Mouse (Mus musculus): ENCODE results near the gene Cr2. TPM values are rescaled to one million over a fixed set of nuclear protein-coding genes. Genes with fewer than 3 reads are reported as not detected.

Gene Cr2
- polyA plus RNA-seq, 1 experiment from 2014 or later = 0.04 TPM

DNA sequence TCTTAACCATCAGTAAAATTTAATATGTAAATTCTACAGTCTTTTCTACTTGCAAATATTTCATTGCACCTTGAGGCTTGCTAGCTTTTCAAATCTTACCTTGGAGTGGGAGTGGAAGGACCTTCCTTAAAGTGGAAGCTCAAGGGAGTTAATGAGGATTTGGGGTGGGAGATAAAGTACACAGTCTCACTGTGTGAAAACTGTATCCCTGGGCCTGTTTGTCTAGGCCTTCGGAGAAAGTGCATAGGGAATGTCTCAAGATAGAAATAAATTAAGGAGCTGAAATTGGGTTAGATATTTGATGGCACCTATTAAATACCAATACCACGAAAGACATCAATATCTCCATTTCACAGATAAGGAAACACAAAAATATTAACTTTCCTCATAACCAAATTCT, 46.0 kb downstream of the Cr2 start:
- peak overlapping the region; percentile 95; the same call in 1 of the 2 replicates for H3K27ac ChIP-seq (ENCODE audit: low read length)
- no peaks in the 10 kb centered on the region for H3K4me1 ChIP-seq (ENCODE audit: control insufficient read depth, insufficient read depth, low read length)
- ATAC-seq = peak; percentile 30; the same call in 1 of the 2 replicates
- H3K27me3 ChIP-seq (replicated peaks; ENCODE audit: control insufficient read depth, insufficient read depth, low read length) = no peaks in the 10 kb centered on the region
- H3K36me3 ChIP-seq (ENCODE audit: control insufficient read depth, insufficient read depth, low read length) = 0 out of 2 replicates have a peak, but pooled peaks cover 3% of the 10 kb centered on the region
- WGBS = 10% methylated on average over 2 of the region's 2 CpGs
- H3K4me2 ChIP-seq (ENCODE audit: low read depth, low read length) = peak overlapping the region; percentile 57
- peak overlapping the region; percentile 69 for H3K4me3 ChIP-seq (ENCODE audit: low read length)
- H3K9ac ChIP-seq (ENCODE audit: low read depth, low read length) = peak overlapping the region; percentile 84
- H3K9me3 ChIP-seq (ENCODE audit: control insufficient read depth, low read length) = no peaks in the 10 kb centered on the region

DNA sequence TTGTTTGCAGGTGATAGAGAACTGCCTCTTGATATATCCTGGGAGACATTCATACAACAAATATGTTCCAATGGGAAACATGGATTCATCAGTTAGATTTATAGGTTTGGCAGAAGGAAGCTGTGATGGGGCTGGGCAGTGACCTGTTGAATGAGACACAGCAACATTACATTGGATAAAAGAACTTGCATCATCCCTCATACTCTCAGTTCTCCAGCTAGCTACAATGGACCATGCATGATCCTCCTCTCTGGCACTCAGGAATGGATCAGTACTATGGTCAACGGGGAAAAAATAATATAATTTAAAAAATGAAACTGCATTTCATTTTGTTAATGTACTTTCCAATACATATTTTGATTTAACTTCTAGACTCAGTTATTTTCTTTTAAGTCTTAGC, 46.6 kb downstream of the Cr2 start:
- Histone ChIP-seq H3K27me3 (replicated peaks; ENCODE audit: control insufficient read depth, insufficient read depth, low read length) (no peaks in the 10 kb centered on the region), H3K4me3 (ENCODE audit: low read length) (no peak overlapping the region), H3K9ac (ENCODE audit: low read depth, low read length) (no peak overlapping the region), H3K4me1 (ENCODE audit: control insufficient read depth, insufficient read depth, low read length) (no peaks in the 10 kb centered on the region), H3K9me3 (ENCODE audit: control insufficient read depth, low read length) (no peaks in the 10 kb centered on the region), H3K36me3 (ENCODE audit: control insufficient read depth, insufficient read depth, low read length) (0 out of 2 replicates have a peak, but pooled peaks cover 3% of the 10 kb centered on the region), H3K4me2 (ENCODE audit: low read depth, low read length) (peak overlapping the region; percentile 20; the same call in 1 of the 2 replicates), H3K27ac (ENCODE audit: low read length) (no peak overlapping the region)
- WGBS = 82% methylated on average over 1 of the region's 1 CpGs
- no peak for ATAC-seq

DNA sequence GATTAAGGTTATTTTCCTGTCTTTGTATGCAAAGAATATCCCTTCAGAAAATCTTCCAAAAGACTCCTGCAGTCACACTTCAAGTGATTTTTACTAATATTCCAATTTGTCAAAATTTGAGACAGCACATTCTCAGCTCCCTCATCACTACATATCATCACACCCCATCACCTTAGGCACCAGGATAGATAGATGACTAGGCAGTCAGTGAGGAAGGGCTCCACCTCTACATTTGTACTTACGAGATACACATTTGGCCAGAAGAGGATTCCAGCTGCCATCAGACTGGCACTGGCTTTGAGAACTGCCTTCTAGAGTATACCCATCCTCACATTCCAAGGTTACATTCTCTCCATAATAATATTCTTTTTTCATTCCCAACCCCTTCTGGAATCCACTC, 62.1 kb downstream of the Cr2 start:
- no peak overlapping the region for H3K9ac ChIP-seq (ENCODE audit: low read depth, low read length)
- WGBS = 93% methylated on average over 1 of the region's 1 CpGs
- no peak for ATAC-seq
- H3K4me2 ChIP-seq (ENCODE audit: low read depth, low read length) = no peak overlapping the region
- no peaks in the 10 kb centered on the region for H3K27me3 ChIP-seq (replicated peaks; ENCODE audit: control insufficient read depth, insufficient read depth, low read length)
- no peaks in the 10 kb centered on the region for H3K4me1 ChIP-seq (ENCODE audit: control insufficient read depth, insufficient read depth, low read length)
- no peaks in the 10 kb centered on the region for H3K9me3 ChIP-seq (ENCODE audit: control insufficient read depth, low read length)
- H3K36me3 ChIP-seq (ENCODE audit: control insufficient read depth, insufficient read depth, low read length) = peaks cover 2% of the 10 kb centered on the region; the same call in 1 of the 2 replicates
- H3K27ac ChIP-seq (ENCODE audit: low read length) = no peak overlapping the region
- H3K4me3 ChIP-seq (ENCODE audit: low read length) = no peak overlapping the region

DNA sequence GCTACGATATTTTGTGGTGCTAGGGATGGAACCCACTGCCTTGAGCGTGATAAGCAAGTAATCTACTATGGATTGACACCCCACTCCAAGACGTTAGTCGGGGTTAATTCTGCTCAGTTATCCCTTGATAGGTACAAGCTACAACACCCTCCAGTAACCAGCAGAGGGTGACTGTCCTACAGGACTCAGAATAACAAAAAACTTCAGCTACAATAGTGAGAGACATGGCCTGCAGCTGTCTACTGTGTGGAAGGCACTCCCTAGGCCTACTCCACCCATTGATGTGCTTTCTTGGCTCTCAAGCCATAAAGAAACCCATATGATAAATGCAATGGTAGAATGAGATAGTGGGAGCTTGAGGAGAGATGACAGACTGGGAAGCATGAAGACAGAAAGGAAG, 62.9 kb downstream of the Cr2 start:
- no peak overlapping the region for H3K4me2 ChIP-seq (ENCODE audit: low read depth, low read length)
- no peaks in the 10 kb centered on the region for H3K4me1 ChIP-seq (ENCODE audit: control insufficient read depth, insufficient read depth, low read length)
- no peaks in the 10 kb centered on the region for H3K9me3 ChIP-seq (ENCODE audit: control insufficient read depth, low read length)
- no peak overlapping the region for H3K27ac ChIP-seq (ENCODE audit: low read length)
- H3K4me3 ChIP-seq (ENCODE audit: low read length) = no peak overlapping the region
- H3K36me3 ChIP-seq (ENCODE audit: control insufficient read depth, insufficient read depth, low read length) = peaks cover 2% of the 10 kb centered on the region; the same call in 1 of the 2 replicates
- WGBS = 92% methylated on average over 4 of the region's 4 CpGs
- no peak overlapping the region for H3K9ac ChIP-seq (ENCODE audit: low read depth, low read length)
- ATAC-seq = peak; percentile 62
- no peaks in the 10 kb centered on the region for H3K27me3 ChIP-seq (replicated peaks; ENCODE audit: control insufficient read depth, insufficient read depth, low read length)

DNA sequence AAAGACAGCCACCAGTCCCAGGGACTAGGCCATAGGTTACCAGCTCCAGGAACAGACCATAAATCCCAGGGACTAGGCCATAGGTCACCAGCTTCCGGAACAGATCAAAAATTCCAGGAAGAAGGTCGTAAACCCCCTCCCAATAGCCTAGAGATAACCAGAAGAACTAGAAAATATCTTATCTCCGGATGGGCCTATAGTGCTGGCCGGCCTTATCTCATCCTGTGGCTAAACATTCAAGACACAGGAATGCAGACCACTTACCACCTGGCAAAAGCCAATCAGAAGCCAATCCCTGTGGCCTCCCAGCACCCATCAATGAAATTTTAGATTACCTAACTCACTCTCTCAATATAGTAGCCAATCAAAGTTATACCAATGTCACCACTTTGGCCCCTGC, 75.8 kb downstream of the Cr2 start:
- H3K36me3 ChIP-seq (ENCODE audit: control insufficient read depth, insufficient read depth, low read length) = peaks cover 4% of the 10 kb centered on the region; the same call in 1 of the 2 replicates
- no peak overlapping the region for H3K4me3 ChIP-seq (ENCODE audit: low read length)
- no peaks in the 10 kb centered on the region for H3K9me3 ChIP-seq (ENCODE audit: control insufficient read depth, low read length)
- no peak overlapping the region for H3K4me2 ChIP-seq (ENCODE audit: low read depth, low read length)
- 0 out of 2 replicates have a peak, but pooled peaks cover 3% of the 10 kb centered on the region for H3K4me1 ChIP-seq (ENCODE audit: control insufficient read depth, insufficient read depth, low read length)
- WGBS = 33% methylated on average over 4 of the region's 4 CpGs
- no peak overlapping the region for H3K9ac ChIP-seq (ENCODE audit: low read depth, low read length)
- no peaks in the 10 kb centered on the region for H3K27me3 ChIP-seq (replicated peaks; ENCODE audit: control insufficient read depth, insufficient read depth, low read length)
- no peak overlapping the region for H3K27ac ChIP-seq (ENCODE audit: low read length)
- peak; percentile 57 for ATAC-seq

DNA sequence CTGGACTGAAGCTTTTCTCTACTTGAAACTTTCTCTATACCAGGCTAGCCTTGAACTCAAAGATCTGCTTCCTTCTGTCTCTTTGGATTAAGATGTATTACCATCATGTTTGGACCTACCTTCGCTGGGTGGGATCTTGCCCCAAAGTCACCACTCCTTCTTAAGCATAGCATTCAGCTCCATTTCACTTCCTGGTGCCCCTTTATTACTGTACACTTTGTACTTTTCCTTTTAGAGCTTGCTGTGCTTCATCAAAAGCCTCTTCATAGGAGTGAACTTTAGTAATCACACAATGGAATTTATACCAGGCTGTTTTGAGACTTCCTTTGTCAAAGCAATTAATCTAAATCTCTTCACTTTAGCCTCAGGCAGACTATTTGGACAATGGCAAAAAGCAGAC, 78.5 kb downstream of the Cr2 start:
- peak; percentile 75 for ATAC-seq
- Histone ChIP-seq H3K27ac (ENCODE audit: low read length) (peak overlapping the region; percentile 12; the same call in 1 of the 2 replicates), H3K9me3 (ENCODE audit: control insufficient read depth, low read length) (no peaks in the 10 kb centered on the region), H3K27me3 (replicated peaks; ENCODE audit: control insufficient read depth, insufficient read depth, low read length) (no peaks in the 10 kb centered on the region), H3K36me3 (ENCODE audit: control insufficient read depth, insufficient read depth, low read length) (peaks cover 4% of the 10 kb centered on the region; the same call in 1 of the 2 replicates), H3K4me2 (ENCODE audit: low read depth, low read length) (no peak overlapping the region), H3K4me3 (ENCODE audit: low read length) (no peak overlapping the region), H3K9ac (ENCODE audit: low read depth, low read length) (no peak overlapping the region), H3K4me1 (ENCODE audit: control insufficient read depth, insufficient read depth, low read length) (peaks cover 3% of the 10 kb centered on the region; the same call in 1 of the 2 replicates)
- WGBS = 81% methylated on average over 1 of the region's 1 CpGs

DNA sequence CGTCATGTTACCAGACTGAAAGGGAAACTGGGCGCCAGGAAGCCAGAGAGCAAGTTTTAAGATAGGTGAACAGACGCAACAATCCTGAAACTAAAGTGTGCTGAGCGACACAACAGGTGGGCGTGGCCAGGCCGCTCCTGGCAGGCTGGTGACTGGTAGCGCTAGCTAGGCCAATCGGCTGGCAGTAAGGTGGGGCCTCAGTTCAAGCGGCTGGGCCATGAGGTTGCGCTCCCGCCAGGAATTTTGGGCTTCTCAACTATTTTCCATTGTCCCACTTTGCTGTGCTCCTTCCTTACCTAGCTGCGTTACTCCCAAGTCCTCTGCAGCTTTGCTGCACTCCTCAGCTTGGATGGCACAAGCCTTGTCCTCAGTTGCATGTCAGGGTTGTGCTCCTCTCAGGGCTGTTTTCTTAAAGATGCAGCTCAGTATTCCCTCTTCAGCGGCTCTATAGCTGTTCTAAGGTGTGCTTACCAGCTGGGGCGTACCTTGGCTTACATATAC, 84.2 kb downstream of the Cr2 start, which contains the start of gene Cd46:
TSS of gene Cd46 (minus strand) at position 30 of the 501 bp plus-strand sequence.
- no peaks in the 10 kb centered on the region for H3K9me3 ChIP-seq (ENCODE audit: control insufficient read depth, low read length)
- peaks cover 8% of the 10 kb centered on the region; the same call in 1 of the 2 replicates for H3K4me1 ChIP-seq (ENCODE audit: control insufficient read depth, insufficient read depth, low read length)
- H3K4me2 ChIP-seq (ENCODE audit: low read depth, low read length) = peak within 1 kb of the TSS; percentile 68
- peak within 1 kb of the TSS; percentile 70 for H3K9ac ChIP-seq (ENCODE audit: low read depth, low read length)
- H3K4me3 ChIP-seq (ENCODE audit: low read length) = peak within 1 kb of the TSS; percentile 54
- ATAC-seq = peak; percentile 99
- no peaks in the 10 kb centered on the region for H3K36me3 ChIP-seq (ENCODE audit: control insufficient read depth, insufficient read depth, low read length)
- no peaks in the 10 kb centered on the region for H3K27me3 ChIP-seq (replicated peaks; ENCODE audit: control insufficient read depth, insufficient read depth, low read length)
- 3% methylated on average over 14 of the region's 14 CpGs for WGBS
- H3K27ac ChIP-seq (ENCODE audit: low read length) = peak within 1 kb of the TSS; percentile 72

DNA sequence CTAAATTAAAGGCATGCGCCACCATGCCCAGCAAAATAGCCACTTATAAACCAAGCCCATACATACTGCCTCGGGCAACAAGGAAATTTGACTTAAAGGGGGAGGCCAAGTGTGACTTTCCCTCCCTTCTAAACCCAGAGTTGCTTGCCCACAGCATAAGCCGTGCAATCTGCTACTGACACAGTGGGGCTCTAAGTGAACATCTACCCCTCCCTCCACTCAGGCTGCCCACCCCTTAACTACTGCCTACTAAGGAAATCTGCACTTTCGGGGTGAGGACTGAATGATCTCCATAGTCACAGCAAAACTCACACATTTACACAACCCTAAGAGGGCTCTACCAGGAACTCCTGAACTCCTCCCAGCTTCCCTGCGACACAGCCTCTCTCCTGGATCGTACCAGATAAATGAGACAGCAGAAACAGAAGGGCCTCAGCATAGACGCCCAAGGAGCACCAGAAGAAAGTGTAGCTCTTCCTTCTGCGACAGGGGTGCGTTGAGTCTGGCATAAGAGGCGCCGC, 84.8 kb downstream of the Cr2 start:
- H3K9me3 ChIP-seq (ENCODE audit: control insufficient read depth, low read length) = no peaks in the 10 kb centered on the region
- peak overlapping the region; percentile 68 for H3K4me2 ChIP-seq (ENCODE audit: low read depth, low read length)
- H3K27me3 ChIP-seq (replicated peaks; ENCODE audit: control insufficient read depth, insufficient read depth, low read length) = no peaks in the 10 kb centered on the region
- WGBS = 18% methylated on average over 11 of the region's 11 CpGs
- peak overlapping the region; percentile 70 for H3K9ac ChIP-seq (ENCODE audit: low read depth, low read length)
- no peaks in the 10 kb centered on the region for H3K36me3 ChIP-seq (ENCODE audit: control insufficient read depth, insufficient read depth, low read length)
- peaks cover 8% of the 10 kb centered on the region; the same call in 1 of the 2 replicates for H3K4me1 ChIP-seq (ENCODE audit: control insufficient read depth, insufficient read depth, low read length)
- ATAC-seq = peak; percentile 94
- H3K4me3 ChIP-seq (ENCODE audit: low read length) = peak overlapping the region; percentile 54
- peak overlapping the region; percentile 72 for H3K27ac ChIP-seq (ENCODE audit: low read length)
